ENCODE assay signal across 21 mouse cellular contexts in the genomic region with DNA sequence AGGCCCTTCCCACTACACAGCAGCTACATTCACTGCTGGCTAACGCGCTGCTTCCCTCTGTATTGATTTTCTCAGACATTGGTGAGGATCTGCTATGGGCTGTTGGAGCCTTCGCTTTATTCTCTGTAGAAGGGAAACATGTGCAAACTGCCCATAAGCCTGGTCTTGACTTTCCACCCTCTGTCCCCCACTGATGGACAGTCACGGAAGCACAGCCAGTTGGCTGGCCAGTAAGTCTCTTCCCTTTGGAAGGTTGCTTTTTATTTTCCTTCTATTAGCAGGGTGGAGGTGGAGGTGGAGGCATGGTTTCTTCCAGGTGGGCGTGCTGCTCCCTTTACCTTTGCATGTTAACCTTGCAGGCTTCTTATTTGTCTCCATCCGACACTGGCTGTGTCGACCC. TPM values are rescaled to one million over a fixed set of nuclear protein-coding genes. Genes with fewer than 3 reads are reported as not detected.
DNase-seq lines count a peak whose midpoint lies in the region; ATAC-seq and TF ChIP-seq lines count a peak whose summit lies in the region.
"Had no signal": no experiment of that assay in that cellular context is flagged by ENCODE, and none has a peak within 500 bp of the region (broad histone marks: within the 10 kb centered on the region; RNA-seq: fewer than 3 reads in every experiment).

No protein-coding gene starts in this region.

- no peaks in the 10 kb centered on the region for H3K4me1 ChIP-seq in lung, embryonic 14.5 days (ENCODE audit: insufficient read depth)
- H3K4me1 ChIP-seq: heart, embryonic 12.5 days; hindbrain, embryonic 12.5 days; limb, embryonic 10.5 days; liver, embryonic 15.5 days had no signal

- no peak overlapping the region for H3K4me3 ChIP-seq in lung, embryonic 14.5 days (ENCODE audit: low read depth, low read length)
- H3K4me3 ChIP-seq: embryonic facial prominence, embryonic 13.5 days; heart, embryonic 12.5 days; hindbrain, embryonic 12.5 days; layer of hippocampus, adult 2 months; limb, embryonic 10.5 days; liver, embryonic 15.5 days had no signal

- H3K27ac ChIP-seq in lung, embryonic 14.5 days (ENCODE audit: low read depth) = no peak overlapping the region
- H3K27ac ChIP-seq: embryonic facial prominence, embryonic 13.5 days; hindbrain, embryonic 12.5 days; layer of hippocampus, adult 2 months; limb, embryonic 10.5 days; liver, embryonic 15.5 days; macrophage had no signal

- H3K27me3 ChIP-seq in lung, embryonic 14.5 days (ENCODE audit: insufficient read depth, low read length) = no peaks in the 10 kb centered on the region
- H3K27me3 ChIP-seq: embryonic facial prominence, embryonic 13.5 days; heart, embryonic 12.5 days; hindbrain, embryonic 12.5 days; liver, embryonic 15.5 days had no signal

- no peaks in the 10 kb centered on the region for H3K36me3 ChIP-seq in lung, embryonic 14.5 days (ENCODE audit: insufficient read depth)
- H3K36me3 ChIP-seq: embryonic facial prominence, embryonic 13.5 days; heart, embryonic 12.5 days; hindbrain, embryonic 12.5 days; limb, embryonic 10.5 days; liver, embryonic 15.5 days had no signal

- no peak for ATAC-seq in lung, embryonic 14.5 days (ENCODE audit: insufficient read depth)
- ATAC-seq: forebrain, embryonic 14.5 days; inflammation-experienced regulatory T-cells, adult 6 months had no signal

- intact Hi-C loops in gastrocnemius, postnatal 14 days (cut with DNase I; ENCODE audit: low total_unique reads) = no loop called here

- H3K4me2 ChIP-seq in lung, embryonic 14.5 days = no peak overlapping the region
- H3K4me2 ChIP-seq: embryonic facial prominence, embryonic 13.5 days; heart, embryonic 12.5 days; hindbrain, embryonic 12.5 days; liver, embryonic 15.5 days had no signal

- DNase-seq in gastrocnemius, postnatal 14 days = peak; percentile 5
- no peak for DNase-seq in gastrocnemius, adult 18-20 months (ENCODE audit: low spot score)
- peak; percentile 23 for DNase-seq in lung, embryonic 14.5 days
- DNase-seq in lung, postnatal 25 days (ENCODE audit: low spot score) = no peak
- DNase-seq in 3T3-L1 (ENCODE audit: low read depth, low spot score) (peak; percentile 50), adipocyte (ENCODE audit: low spot score) (peak; percentile 56)
- no peak for DNase-seq in urinary bladder, postnatal 4 days (ENCODE audit: low spot score in 2 of 2)
- DNase-seq: cerebellum, adult 9-10 months; gastrocnemius, postnatal 25 days; liver had no signal

- no peak overlapping the region for H3K9ac ChIP-seq in lung, embryonic 14.5 days
- H3K9ac ChIP-seq: embryonic facial prominence, embryonic 13.5 days; heart, embryonic 12.5 days; hindbrain, embryonic 12.5 days; liver, embryonic 15.5 days had no signal

- H3K9me3 ChIP-seq in lung, embryonic 14.5 days (ENCODE audit: low read depth, low read length) = no peaks in the 10 kb centered on the region
- H3K9me3 ChIP-seq: embryonic facial prominence, embryonic 13.5 days; heart, embryonic 12.5 days; hindbrain, embryonic 12.5 days; limb, embryonic 10.5 days; liver, embryonic 15.5 days had no signal

- TF ChIP-seq CTCF in lung, embryonic 14.5 days (IDR thresholded peaks at IDR 0.05; ENCODE audit: low read depth) = peak; percentile 47; the same call in 1 of the 2 replicates

- WGBS in lung, embryonic 14.5 days = 75% methylated on average over 7 of the region's 7 CpGs

RNA-seq across cellular contexts. Expression of gene Osr1, which starts 51.1 kb away (rescaled TPM):
- 1 to 10 TPM; 3.6 to 4.4 TPM for total RNA-seq in gastrocnemius, postnatal 14 days (2021)
- 1 to 10 TPM; 2.2 to 2.9 TPM for total RNA-seq in gastrocnemius, adult 18-20 months (2021)
- polyA plus RNA-seq in lung, embryonic 14.5 days (2014; fragmentation: Nextera tagmentation; extraction: Ambion mirVana) = 23.3 and 28.5 TPM in 2 replicates
- total RNA-seq: MEL; monocyte, adult 5-6 weeks had no signal
- polyA plus RNA-seq: inflammation-experienced regulatory T-cells, adult 6 months; macrophage had no signal

Comparison
In these comparisons a context has a peak if more than half of its experiments do, and no peak if none do; other contexts are left out.
1. DNase-seq: peak in gastrocnemius, postnatal 14 days (single experiment), lung, embryonic 14.5 days (single experiment), 3T3-L1 (single experiment) and adipocyte (single experiment); none in gastrocnemius, adult 18-20 months (single experiment), lung, postnatal 25 days (single experiment) and urinary bladder, postnatal 4 days (0 of 2).